Mouse (Mus musculus): Measurements from ENCODE around the gene Scrn1.

Scrn1 gene

DNA sequence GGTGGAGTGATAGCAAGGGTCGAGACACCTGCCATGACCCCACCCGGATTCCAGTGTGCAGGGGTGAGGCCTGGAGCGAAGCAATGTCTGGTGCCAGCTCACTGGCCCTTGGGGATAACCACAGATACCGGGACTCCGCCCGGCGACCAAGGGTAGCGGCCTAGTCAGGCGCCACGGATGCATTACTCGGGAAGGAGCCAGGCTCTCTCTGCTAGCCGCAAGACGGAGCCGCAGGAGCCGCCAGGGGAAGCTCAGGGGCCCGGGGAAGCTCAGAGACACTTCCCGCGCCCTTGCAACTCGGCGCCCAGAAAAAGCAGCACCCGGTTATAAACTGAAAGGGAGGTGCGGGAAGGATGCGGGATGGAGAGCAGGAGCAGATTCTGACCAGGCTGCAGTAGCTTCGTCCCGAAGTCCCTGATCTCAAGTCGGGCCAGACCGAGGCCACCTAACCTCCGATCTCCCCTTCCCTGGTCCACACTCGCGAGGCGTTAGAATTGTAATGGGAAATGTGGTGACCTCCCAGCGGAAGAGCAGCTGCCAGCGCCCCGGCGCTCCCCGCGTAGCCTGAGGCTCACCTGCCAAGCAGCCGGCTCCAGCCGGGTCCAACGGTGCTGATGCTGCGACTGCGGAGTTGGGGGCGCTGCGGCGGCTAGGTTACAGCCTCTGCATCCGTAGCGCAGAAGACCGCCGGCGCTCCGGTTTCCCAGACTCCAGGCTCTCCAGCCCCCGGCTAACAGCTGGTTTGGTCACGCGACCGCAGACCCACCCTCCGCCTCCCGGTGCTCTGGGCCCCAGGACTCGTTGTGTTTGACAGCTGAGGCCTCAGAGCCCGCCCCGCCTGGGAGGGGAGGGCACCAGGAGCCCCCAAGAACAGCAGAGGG lies at the start of gene Scrn1:
Gene Scrn1, minus strand, starts transcription at position 825 of the 881 bp plus-strand sequence.
- peak; percentile 81 for DNase-seq

DNA sequence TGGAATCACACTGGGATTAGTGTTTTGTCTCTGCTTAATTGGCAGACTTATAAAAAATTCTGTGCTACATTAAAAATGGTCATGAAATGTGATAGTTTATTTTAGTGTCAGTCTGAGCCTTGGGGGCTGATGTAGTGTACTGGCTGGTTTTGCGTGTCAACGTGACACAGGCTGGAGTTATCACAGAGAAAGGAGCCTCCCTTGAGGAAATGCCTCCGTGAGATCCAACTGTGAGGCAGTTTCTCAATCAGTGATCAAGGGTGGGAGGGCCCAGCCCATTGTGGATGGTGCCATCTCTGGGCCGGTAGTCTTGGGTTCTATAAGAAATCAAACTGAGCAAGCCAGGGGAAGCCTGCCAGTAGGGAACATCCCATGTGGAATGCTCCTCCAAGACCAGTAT lies 40.0 kb upstream of the Scrn1 start:
- DNase-seq = no peak

DNA sequence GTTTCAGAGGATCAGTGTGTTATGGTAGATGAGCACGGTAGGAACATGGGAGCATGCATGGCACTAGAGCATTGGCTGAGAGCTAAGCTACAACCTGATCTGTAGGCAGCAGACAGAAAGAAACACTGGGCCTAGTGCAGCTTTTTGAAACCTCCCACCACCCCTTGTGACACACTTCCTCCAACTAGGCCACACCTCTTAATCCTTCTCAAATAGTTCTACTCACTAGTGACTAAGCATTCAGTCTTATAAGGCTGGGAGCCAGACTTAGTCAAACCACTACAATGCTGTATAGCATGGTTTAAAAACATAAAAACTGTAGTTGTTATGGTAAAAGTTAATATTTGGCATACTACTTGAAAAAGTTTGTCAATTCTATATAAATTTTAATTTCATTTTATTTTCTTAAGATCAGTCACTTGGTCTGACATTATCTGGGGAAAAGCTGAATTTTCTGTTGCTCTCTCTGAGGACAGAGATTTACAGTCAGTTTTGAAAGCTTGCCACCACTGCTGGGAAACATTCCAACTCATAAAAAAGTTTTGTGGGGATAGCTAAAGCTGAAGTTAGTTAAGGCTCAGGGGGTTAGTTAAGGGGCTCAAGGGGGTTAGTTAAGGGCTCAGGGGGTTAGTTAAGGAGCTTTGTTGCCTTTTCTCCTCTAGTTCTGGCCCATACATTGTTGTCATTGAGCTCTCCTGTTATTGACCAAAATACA lies 37.9 kb upstream of the Scrn1 start:
- DNase-seq = no peak

DNA sequence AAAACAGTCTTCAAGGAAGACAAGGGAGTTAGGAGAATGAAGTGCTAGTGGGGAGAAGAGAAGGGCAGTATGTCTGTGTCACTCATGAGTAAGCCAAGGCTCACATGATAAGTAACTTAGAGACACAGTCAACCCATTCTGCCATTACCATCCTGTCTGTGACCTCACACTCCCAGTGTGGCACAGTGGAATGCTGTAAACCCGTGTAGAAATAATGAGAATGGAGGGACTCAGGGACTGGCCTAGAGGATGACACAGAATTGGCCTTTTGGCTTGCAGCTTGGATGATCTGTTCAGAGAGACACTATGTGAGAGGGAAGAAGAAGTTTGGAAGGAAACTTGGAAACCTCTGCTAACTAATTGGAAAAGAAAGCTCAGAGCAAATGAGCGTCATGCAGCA lies 36.6 kb upstream of the Scrn1 start:
- DNase-seq = no peak

DNA sequence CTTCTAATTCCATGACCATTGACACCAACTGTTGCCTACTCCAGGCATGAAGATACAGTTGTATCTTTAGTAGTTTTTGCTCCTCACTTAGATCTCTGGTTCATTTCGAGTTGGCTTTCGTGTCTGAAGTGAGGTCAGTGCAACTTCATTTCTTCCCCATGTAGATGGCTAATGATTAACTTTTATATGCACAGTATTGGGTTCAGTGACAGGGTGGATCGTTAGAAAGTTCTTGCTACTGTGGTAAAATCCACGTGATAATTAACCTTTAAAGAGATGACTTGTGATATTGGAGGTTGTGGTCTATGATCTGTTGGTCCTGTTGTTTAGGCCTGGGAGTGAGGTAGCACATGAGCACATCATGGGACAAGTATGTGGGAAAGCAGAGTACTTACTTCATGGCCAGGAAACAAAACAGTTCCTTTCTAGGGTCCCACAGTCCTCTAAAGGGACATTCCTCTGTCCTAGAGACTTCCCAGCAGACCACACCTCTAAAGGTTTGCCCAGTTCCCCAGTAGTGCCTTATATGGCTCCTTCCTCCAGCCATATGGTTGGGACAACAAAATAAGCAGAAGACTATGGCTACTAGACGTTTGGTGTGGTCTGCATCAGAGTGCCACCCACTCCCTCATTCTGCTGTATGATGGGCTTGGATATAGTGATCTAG lies 34.5 kb upstream of the Scrn1 start:
- DNase-seq = no peak

DNA sequence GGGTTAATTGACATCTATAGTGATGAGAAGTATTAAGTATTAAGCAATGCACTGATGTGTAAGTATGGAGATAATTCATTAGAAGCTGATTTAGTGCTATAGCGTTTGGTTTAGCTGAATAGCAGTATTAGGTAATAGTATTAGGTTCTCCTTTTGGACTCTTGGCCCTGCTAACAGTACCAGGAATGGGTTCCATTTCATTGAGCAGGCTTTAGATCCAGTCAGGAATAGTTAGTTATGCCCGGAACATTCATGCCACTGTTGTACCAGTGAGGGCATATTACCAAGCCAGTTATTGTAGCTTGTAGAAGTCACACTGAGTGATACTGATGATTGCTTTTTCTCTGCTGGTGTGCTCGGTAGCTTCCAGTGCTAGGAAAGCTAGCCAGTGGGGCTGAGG lies 31.4 kb upstream of the Scrn1 start:
- no peak for DNase-seq

DNA sequence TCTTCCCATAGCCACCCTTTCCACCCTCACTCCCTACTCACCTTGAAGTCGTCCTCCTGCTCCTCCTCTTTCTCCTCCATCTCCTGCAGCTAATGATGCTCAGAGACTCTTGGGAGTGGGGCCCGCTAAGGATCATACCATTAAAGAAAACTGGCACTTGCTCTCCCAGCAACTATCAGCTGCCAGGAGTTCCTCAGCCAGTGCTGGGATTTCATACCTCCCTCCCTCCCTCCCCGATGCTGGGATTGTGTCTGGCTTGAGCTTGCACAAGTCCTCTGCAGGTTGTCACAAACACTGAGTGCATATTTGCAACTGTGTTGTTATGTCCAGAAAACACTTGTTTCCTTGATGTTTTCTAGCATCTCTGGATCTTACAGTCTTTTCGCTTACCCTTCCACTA lies 30.9 kb upstream of the Scrn1 start, which contains the start of gene Fkbp14:
Gene Fkbp14, minus strand, starts transcription at position 101 of the 400 bp plus-strand sequence.
- DNase-seq = no peak

DNA sequence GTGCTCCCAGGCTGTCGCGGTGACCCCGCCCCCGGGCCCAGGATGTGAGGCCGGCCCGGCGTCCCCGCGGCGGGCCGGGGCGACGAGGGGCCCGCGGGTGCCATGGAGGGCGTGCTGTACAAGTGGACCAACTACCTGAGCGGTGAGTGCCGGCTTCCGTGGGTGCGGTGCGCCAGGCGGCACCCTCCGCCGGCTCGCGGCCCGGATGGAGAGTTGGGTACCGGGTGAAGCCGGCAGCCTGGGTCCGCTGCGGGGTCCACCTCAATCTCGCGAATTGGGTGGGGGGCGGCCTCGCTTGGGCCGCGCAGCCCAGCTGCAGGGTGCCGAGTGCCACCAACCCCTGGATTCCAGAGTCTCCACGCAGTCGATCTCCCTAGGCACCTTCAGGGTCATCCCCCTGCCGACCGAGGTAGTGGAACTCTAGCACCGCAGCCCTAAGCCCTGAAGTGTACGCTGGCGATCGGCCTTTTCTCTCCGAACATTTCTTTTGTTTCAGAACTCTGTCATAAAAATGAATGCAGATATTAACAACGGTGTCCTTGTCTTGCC lies 29.1 kb upstream of the Scrn1 start:
- no peak for DNase-seq

DNA sequence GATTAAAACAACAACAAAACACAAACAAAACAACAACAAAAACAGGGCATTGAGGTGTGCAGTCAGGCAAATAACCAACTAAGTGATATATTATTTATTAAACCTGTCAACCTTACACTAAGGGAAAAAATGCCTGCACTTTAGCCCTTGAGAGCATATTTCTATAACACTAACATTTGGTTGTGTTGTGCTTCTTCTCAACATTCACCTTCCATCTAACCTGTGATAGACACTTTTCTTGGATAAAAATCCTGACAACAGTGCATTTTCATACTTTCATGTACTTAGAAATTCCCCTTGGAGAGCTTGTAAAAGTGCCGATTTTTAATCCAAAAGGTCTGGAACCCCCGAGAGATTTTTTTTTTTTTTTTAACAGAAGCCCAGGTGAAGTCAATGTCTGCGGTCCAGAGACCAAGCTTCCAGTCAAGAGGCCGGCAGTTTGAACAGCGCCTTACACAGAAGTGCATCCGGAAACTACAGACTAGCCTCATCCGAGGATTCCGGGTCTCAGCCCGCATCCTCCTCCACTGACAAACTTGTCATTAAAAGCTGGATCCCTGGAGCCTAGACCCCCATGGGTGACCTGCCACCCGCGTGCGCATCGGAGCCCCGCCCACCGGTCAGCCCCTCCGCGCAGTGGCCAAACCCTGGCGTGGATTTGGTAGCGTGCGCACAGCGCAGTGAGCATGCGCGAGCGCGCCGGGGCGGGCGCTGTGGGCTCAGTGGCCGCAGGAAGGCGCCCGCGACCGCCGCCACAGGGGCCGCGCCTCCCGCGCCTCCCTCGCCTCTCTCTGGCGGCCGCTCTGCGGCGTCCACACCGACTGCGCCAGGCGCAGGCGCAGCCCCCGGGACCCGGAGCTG lies 28.4 kb upstream of the Scrn1 start, which contains the start of gene Plekha8:
Gene Plekha8, plus strand, starts transcription at position 643 of the 861 bp plus-strand sequence.
- DNase-seq = peak; percentile 92

DNA sequence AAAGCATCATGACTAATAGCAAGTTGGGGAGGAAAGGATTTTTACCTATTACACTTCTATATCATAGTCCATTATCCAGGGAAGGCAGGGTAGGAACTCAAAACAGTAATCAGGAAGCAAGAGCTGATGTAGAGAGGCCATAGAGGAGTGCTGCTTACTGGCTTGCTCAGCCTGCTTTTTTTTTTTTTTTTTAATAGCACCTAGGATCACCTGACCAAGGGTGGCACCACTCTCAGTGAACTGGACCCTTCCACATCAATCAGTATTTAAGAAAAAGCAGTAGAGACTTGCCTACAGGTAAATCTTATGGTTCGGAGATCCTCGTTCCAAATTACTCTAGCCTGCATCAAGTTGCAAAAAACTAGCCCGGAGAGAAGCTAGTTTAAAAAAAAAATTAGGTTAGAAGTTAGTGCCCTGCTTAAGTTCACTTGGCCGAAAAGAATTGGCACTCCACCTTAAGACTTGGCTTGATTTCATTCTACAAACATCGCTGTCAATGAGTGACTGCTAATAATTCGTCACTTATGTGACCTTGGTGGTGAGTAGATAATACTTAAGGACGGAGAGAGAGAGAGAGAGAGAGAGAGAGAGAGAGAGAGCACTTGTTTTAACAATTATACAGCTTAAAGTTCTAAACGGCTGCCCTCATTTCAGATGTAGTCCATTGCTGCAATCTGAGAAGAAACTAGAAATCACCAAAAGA lies 27.6 kb upstream of the Scrn1 start:
- DNase-seq = no peak

DNA sequence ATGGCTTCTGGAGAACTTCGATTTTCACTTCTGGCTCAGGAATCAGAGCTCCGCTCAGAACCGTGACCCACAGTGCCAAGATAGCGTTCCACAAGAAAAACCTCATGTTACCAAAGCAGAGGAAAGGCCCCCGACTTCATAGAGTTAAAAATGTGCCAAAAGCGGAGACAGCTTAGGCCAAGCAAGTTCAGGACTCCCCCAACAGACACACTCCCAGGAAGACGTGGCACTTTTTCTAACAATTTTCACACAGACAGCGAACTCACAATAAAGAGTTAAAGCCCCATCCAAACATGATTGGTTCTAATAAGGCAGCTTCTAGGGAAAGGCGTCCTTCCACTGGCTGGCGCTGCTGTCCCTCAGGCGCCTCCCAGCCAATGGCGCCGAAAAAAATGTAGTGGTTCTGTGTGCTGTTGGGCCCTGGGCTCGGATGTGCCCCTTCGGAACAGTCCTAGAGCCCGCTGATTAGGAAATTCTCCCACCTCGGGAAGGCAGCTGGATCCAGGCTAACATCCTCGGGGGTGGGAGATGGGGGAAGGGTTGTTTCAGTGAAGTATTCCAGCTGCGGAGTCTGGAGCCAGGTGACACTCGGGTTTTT lies 26.7 kb upstream of the Scrn1 start:
- peak; percentile 97 for DNase-seq

DNA sequence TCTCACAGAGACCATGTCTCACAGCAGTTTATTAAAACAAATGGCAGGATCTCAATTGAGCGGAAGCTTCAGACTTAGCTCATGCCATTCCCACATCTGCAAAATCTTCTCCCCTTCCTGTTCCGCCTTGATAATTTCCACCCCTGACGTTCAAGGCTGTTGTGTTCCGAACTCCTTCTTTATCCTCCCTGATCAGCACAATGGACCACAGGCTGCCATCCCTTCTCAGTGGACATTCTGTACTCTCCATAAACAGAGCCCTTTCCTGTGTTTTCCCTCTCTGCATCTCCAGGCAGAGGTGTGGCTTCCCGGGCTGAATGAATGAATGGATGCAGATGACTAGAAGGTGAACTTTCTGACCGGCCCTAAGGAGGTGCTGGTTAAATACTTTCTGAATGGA lies 25.5 kb upstream of the Scrn1 start:
- DNase-seq = no peak

DNA sequence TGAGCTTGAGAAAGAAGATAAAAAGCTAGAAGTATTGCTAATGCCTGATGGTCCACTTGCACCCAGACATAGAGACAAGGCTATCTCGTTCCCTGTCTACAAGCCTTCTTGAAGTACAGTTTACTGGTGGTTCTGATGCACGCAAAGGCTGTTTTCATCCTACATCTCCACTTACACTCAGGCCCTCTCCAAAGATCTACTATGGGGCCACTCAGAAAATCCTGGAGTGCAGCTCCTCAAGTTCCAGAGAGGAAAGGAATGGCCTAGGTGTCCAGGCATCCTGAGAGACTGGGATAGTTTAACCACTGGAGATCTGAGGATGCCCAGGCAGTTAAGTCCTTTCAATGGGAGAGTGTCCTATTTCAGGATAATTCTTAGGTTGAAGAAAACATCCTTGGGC lies 24.4 kb upstream of the Scrn1 start:
- no peak for DNase-seq

DNA sequence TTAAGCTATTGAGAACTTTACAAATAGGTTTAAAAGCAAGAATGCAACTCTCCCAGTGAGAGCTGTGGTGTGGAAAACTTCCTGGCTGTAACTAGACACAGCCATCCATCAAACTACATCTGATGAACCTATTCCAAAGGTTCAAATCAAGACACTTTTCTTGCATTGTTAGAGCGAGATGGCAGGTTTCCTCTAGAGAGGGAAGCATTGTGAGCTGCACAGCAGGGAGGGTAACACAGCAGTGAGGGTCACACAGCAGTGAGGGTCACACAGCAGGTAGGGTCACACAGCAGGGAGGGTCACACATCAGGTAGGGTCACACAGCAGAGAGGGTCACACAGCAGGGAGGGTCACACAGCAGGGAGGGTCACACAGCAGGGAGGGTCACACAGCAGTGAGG lies 21.9 kb upstream of the Scrn1 start:
- no peak for DNase-seq

DNA sequence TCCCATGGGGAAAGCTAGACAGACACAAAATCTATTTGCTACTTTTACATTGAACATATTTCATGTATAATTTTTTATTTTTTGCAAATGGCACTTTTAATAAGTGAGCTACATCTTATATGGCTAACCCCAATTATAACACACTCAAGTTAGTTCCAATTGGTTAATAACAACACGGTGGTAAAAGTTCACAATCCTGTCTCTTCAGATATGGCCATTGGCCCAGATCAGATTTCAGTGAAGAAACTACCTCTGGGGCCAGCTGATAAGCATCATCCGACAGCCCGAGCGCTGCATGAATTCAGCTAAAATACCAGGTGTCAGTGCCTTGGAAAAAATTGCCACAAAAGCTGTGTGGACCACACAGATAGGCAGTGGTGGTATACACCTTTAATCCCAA lies 21.4 kb upstream of the Scrn1 start:
- no peak for DNase-seq

DNA sequence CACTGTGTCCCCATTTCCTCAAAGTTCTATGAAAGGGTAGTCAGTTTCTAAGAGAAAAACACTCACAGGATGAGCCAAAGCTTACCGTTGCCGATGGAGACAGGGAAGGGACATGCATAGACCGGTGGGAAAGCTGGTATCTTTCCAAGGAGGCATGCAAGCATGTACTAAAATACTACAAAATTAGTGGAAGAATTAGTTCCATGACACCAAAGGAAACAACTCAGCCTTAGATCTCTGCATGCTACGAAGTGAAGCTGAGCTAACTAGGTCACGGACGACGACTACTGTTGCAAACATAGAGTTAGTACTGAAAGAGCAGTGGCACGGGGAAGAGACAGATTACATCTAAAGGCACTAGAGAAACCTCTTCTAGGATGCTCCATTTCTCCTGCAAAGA lies 20.6 kb upstream of the Scrn1 start:
- no peak for DNase-seq

DNA sequence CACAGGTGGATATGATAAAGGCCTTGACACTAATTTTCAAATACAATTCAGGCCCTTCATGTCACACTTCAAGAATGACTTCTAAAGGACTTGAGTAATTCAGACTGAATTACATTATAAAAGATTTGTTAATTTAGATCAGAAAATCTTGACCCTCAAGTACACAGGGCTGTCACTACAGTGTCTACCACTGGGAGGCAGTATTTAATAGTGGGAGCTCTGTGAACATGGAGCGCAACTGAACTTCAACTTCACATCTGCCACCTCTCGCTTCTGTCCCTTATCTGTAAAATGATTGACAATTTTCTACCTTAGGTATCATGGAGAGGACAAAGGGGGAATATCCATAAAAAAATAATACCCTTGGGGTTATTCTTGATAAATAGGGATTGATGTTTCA lies 19.9 kb upstream of the Scrn1 start:
- DNase-seq = peak; percentile 34

DNA sequence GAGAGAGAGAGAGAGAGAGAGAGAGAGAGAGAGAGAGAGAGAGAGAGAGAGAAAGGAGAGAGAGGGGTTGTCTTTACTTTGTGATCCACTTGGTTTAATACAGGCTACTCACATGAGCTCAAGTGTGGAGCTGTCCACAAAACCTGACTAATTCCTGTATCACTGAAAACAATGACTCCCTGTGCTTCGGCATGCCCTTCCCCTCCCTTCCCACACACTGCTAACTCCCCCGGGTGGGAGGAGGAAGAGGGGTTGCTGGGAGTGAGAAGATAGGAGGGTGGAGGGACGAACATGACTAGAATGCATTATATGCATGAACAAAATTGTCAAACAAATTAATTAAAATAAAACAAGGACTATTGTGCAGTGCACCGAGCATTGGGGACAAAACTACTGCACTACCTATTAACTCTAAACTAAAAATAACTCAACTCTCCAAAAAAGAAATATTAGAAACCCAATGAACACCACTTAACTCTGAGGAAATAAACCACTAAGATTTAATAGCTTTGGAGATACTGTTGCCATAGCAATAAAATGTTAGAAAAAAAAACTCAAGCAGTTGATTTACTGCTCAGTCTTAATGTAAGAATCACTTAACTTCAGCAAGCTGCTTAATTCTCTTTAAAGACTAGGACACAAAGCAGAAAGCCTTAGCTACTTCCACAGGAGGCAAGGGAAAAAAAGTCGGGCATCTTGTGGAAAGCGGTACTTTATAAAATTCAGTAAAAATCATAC lies 7.1 kb upstream of the Scrn1 start:
- no peak for DNase-seq

DNA sequence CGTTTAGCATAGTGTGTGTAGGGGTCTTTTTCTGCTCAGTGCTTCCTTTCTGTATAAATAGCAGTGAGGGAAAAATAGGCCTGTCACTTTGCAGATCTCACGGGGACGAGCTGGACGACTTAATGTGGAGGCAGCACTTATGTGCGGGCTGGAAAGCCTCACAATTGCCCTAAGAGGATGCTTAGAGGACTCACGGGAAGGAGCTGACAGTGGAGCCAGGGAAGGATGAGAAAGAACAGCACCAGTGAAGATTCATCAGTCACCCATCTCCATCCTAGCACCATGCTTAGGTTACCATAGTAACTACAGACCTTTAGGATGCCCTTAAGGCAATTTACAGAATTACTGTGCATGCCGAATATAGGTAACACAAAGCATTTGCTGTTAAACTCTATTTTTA lies 3.5 kb upstream of the Scrn1 start:
- no peak for DNase-seq

DNA sequence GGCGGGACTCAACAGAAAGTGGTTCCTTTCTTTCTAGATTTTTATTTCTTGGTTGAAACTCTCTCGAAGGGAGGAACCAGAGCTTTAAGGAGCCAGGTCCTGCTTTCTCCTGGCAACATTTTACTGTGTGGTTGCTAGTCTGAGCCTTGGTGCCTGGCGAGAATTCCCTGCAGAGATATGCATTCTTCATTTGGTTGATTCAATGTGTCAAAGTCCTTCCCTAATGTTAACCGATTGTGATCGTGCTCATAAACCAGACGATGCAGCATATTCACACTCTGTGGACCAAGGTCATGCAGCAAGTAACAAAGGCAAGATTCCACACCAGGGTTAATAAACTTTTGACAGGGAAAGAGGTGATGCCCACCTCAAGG lies 244 bp upstream of the Scrn1 start:
- no peak for DNase-seq

DNA sequence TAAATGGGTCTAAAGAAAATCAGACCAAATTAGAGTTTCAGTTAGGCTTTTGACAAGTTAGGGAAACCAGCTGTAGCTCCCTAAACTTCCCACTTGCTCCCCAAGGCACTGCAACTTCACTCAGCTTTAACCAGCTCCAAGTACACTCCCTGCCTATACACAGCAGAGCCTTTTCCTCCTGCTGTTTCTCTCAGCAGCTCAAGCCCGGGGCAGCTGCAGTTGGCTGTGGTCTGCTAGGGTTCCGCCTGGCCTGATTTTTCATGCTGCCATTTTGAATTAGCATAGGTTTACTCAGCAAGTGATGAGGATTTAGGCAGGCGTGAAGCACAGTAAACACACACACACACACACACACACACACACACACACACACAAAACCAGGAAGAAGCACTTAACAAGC lies 1.3 kb downstream of the Scrn1 start:
- DNase-seq = peak; percentile 13

Measured in layer of hippocampus, adult 9-11 months (tissue).